27 mouse cellular contexts compared by ENCODE assay signal in the genomic region with DNA sequence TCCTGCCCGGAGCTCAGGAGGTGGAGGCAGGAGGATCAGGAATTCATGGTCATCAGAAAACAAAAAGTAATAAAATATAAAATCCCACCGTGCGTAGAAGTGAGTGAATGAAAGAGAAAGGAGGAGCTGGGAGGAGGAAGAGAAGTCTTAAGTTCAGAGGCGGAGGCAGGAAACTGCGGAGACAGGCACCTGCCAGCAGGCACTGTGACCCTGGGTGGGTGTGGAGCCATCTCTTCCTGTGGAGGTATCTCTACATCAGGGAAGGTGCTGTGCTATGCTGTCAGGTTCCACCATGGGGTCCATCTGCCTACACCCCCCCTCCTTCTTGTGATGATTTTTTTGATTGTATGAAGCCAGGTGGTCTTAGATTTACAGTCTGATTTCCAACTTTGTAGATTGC. TPM values are rescaled to one million over a fixed set of nuclear protein-coding genes. Genes with fewer than 3 reads are reported as not detected.
DNase-seq lines count a peak whose midpoint lies in the region; TF ChIP-seq lines count a peak whose summit lies in the region.
"Had no signal": no experiment of that assay in that cellular context is flagged by ENCODE, and none has a peak within 500 bp of the region (broad histone marks: within the 10 kb centered on the region; RNA-seq: fewer than 3 reads in every experiment).

No protein-coding gene starts in this region.

- no peaks in the 10 kb centered on the region for H3K36me3 ChIP-seq in spleen, adult 2 months (ENCODE audit: control insufficient read depth, insufficient read depth, low read length)
- H3K36me3 ChIP-seq: embryonic facial prominence, embryonic 10.5 days; embryonic facial prominence, embryonic 15.5 days; forebrain, embryonic 12.5 days; intestine, embryonic 15.5 days; lung, embryonic 15.5 days; midbrain, embryonic 13.5 days had no signal

- WGBS in spleen, adult 2 months, result 65% methylated on average over 5 of the region's 5 CpGs

- TF ChIP-seq CTCF in spleen, adult 2 months (IDR thresholded peaks at IDR 0.05; ENCODE audit: extremely low read depth, insufficient read depth, insufficient read length, insufficient replicate concordance), result no peak

- no peak for DNase-seq in spleen, adult 2 months (ENCODE audit: low read depth in 1 of 2, low spot score in 2 of 2)
- no peak for DNase-seq in spleen, postnatal 4 days (ENCODE audit: low spot score in 2 of 2)
- peak; percentile 52 to 66 for DNase-seq in thymus, adult 18-20 months
- peak; percentile 68 for DNase-seq in thymus, postnatal 25 days
- DNase-seq in ovary, postnatal 14 days (ENCODE audit: low spot score), result no peak
- DNase-seq in adrenal gland, postnatal 10 days, result no peak
- DNase-seq in B cell, adult 2 months, result no peak
- DNase-seq: adrenal gland, postnatal 14 days; cerebellum, adult 18-20 months; cerebellum, postnatal 10 days; forebrain, postnatal 0 days; gastrocnemius, postnatal 10 days; heart, postnatal 10 days; kidney, adult 2 months; kidney, postnatal 36 days; retina, postnatal 1 day; right cerebral cortex, postnatal 14 days had no signal

- no peak overlapping the region for H3K4me3 ChIP-seq in spleen, adult 2 months (ENCODE audit: extremely low read depth, insufficient read depth, insufficient read length)
- H3K4me3 ChIP-seq: embryonic facial prominence, embryonic 10.5 days; embryonic facial prominence, embryonic 15.5 days; forebrain, embryonic 12.5 days; heart, embryonic 13.5 days; intestine, embryonic 15.5 days; limb, embryonic 13.5 days; lung, embryonic 15.5 days; midbrain, embryonic 13.5 days had no signal

- H3K4me1 ChIP-seq in spleen, adult 2 months (ENCODE audit: control insufficient read depth, insufficient read depth, insufficient read length), result peaks cover 12% of the 10 kb centered on the region; the same call in 1 of the 2 replicates
- H3K4me1 ChIP-seq: forebrain, embryonic 12.5 days had no signal

- no peaks in the 10 kb centered on the region for H3K27me3 ChIP-seq in spleen, adult 2 months (ENCODE audit: control insufficient read depth, insufficient read depth, low read length)
- H3K27me3 ChIP-seq: embryonic facial prominence, embryonic 15.5 days; forebrain, embryonic 12.5 days; heart, embryonic 13.5 days; intestine, embryonic 15.5 days; limb, embryonic 13.5 days; lung, embryonic 15.5 days; midbrain, embryonic 13.5 days had no signal

- H3K27ac ChIP-seq in spleen, adult 2 months (ENCODE audit: insufficient read depth, low read length), result peak overlapping the region; percentile 55
- H3K27ac ChIP-seq: embryonic facial prominence, embryonic 10.5 days; embryonic facial prominence, embryonic 15.5 days; forebrain, embryonic 12.5 days; heart, embryonic 13.5 days; hindbrain, embryonic 14.5 days; intestine, embryonic 15.5 days; limb, embryonic 13.5 days; lung, embryonic 15.5 days; macrophage; midbrain, embryonic 13.5 days had no signal

- TF ChIP-seq POLR2A in spleen, adult 2 months (IDR thresholded peaks at IDR 0.05; ENCODE audit: low read depth, low read length), result no peak

RNA-seq across cellular contexts. Expression of a gene that starts 19.5 kb away (rescaled TPM):
- polyA plus RNA-seq in spleen, adult 2 months (2012; rRNA removed), result 19.2 and 19.4 TPM in 2 replicates
- 10 to 100 TPM; 31.7 to 33.5 TPM for total RNA-seq in adrenal gland, postnatal 10 days (2021)

Comparison
In these comparisons a context has a peak if more than half of its experiments do, and no peak if none do; other contexts are left out.
1. DNase-seq: peak in thymus, adult 18-20 months (2 of 2) and thymus, postnatal 25 days (single experiment); none in spleen, adult 2 months (0 of 2), spleen, postnatal 4 days (0 of 2), ovary, postnatal 14 days (single experiment), adrenal gland, postnatal 10 days (single experiment) and B cell, adult 2 months (0 of 2).